Mouse (Mus musculus) myocyte (in vitro differentiated cells): Measurements from ENCODE around the gene Tmprss3. TPM values are rescaled to one million over a fixed set of nuclear protein-coding genes. Genes with fewer than 3 reads are reported as not detected.

Experiments
- H3K27me3 ChIP-seq: one replicate; pipeline ENCODE4 v1.6.1; 2011; ENCODE audit not compliant: control insufficient read depth, insufficient read depth, insufficient read length
- H3K36me3 ChIP-seq: one replicate; pipeline ENCODE4 v1.6.1; 2011; ENCODE audit not compliant: control insufficient read depth, insufficient read depth
- H3K4me2 ChIP-seq: one replicate; pipeline ENCODE4 v1.6.1; 2011; ENCODE audit warnings: low read depth, control low read depth
- H3K4me3 ChIP-seq: one replicate; pipeline ENCODE4 v1.5.1; 2011; ENCODE audit warnings: mild to moderate bottlenecking, control low read depth, moderate library complexity
- H3K79me2 ChIP-seq: one replicate; pipeline ENCODE4 v1.6.1; 2011; ENCODE audit not compliant: control insufficient read depth, insufficient read depth
- H3ac ChIP-seq: one replicate; pipeline ENCODE4 v1.6.1; 2011; ENCODE audit not compliant: control insufficient read depth, insufficient read length
- CEBPB ChIP-seq: IDR thresholded peaks from 2 replicates; pipeline ENCODE4 v1.6.1; 2011; ENCODE audit warnings: mild to moderate bottlenecking, moderate library complexity; ENCODE audit not compliant: poor library complexity, insufficient read depth, severe bottlenecking
- E2F4 ChIP-seq: IDR thresholded peaks from one replicate; pipeline ENCODE4 v1.6.1; 2011; ENCODE audit warnings: mild to moderate bottlenecking, control low read depth, moderate library complexity; ENCODE audit not compliant: insufficient read depth
- MAX ChIP-seq: IDR thresholded peaks from one replicate; pipeline ENCODE4 v1.6.1; 2011; ENCODE audit warnings: low read depth, mild to moderate bottlenecking, control low read depth
- MYOD1 ChIP-seq, 3 experiments: IDR thresholded peaks; one replicate each; pipeline ENCODE4 v1.6.1; 2011; ENCODE audit warnings: control low read depth in 2 of 3, low read depth in 2 of 3, mild to moderate bottlenecking in 2 of 3, moderate library complexity in 1 of 3; ENCODE audit not compliant: insufficient read length in 2 of 3, control insufficient read depth in 1 of 3
- MYOG ChIP-seq, 3 experiments: IDR thresholded peaks; one replicate each; pipeline ENCODE4 v1.6.1; 2011; ENCODE audit warnings: control low read depth in 2 of 3, low read depth in 2 of 3, mild to moderate bottlenecking in 2 of 3; ENCODE audit not compliant: insufficient read length in 2 of 3, control insufficient read depth in 1 of 3, insufficient read depth in 1 of 3
- POLR2A ChIP-seq: IDR thresholded peaks from one replicate; pipeline ENCODE4 v1.6.1; 2011; ENCODE audit warnings: low read depth, mild to moderate bottlenecking, control low read depth, moderate library complexity; ENCODE audit not compliant: insufficient read length
- POLR2AphosphoS2 ChIP-seq: IDR thresholded peaks from one replicate; pipeline ENCODE4 v1.6.1; 2011; ENCODE audit warnings: low read depth, control low read depth; ENCODE audit not compliant: insufficient read length
- REST ChIP-seq: IDR thresholded peaks from one replicate; pipeline ENCODE4 v1.6.1; 2011; ENCODE audit warnings: mild to moderate bottlenecking, control low read depth, moderate library complexity; ENCODE audit not compliant: insufficient read depth, insufficient read length
- SRF ChIP-seq: IDR thresholded peaks from one replicate; pipeline ENCODE4 v1.6.1; 2011; ENCODE audit warnings: low read depth; ENCODE audit not compliant: control insufficient read depth, insufficient read length
- TCF12 ChIP-seq: IDR thresholded peaks from one replicate; pipeline ENCODE4 v1.6.1; 2011; ENCODE audit warnings: mild to moderate bottlenecking, control low read depth; ENCODE audit not compliant: poor library complexity, insufficient read depth, severe bottlenecking
- TCF3 ChIP-seq: IDR thresholded peaks from one replicate; pipeline ENCODE4 v1.6.1; 2011; ENCODE audit warnings: low read depth, control low read depth; ENCODE audit not compliant: insufficient read length
- USF1 ChIP-seq: IDR thresholded peaks from one replicate; pipeline ENCODE4 v1.6.1; 2011; ENCODE audit warnings: low read depth, mild to moderate bottlenecking, control low read depth, moderate library complexity
- polyA plus RNA-seq: library from polyadenylated mRNA; unstranded; fragments of >200 nt; fragmentation: generic; extraction: Trizol; gene quantifications from one replicate; pipeline ENCODE4 v1.2.1, GENCODE M21; 2012; ENCODE audit warnings: missing spikeins

Tmprss3 gene
- polyA plus RNA-seq, 1 experiment, result not detected

GRCm38 (mm10) chr17:31211881-31212280 lies 13.1 kb upstream of the Tmprss3 start:
- H3K27me3 ChIP-seq, result peaks cover 15% of the 10 kb centered on the region
- H3K36me3 ChIP-seq, result no peaks in the 10 kb centered on the region
- no peaks in the 10 kb centered on the region for H3K79me2 ChIP-seq
- no peak for TF ChIP-seq MYOD1 (IDR thresholded peaks at IDR 0.05; ENCODE audit: control insufficient read depth in 1 of 3, insufficient read length in 2 of 3, low read depth in 2 of 3)
- no peak for TF ChIP-seq POLR2AphosphoS2
- no peak for TF ChIP-seq MYOG (IDR thresholded peaks at IDR 0.05; ENCODE audit: control insufficient read depth in 1 of 3, insufficient read depth in 1 of 3, insufficient read length in 2 of 3, low read depth in 2 of 3)
- no peak for TF ChIP-seq E2F4
- TF ChIP-seq MAX, result no peak
- H3ac ChIP-seq, result no peak overlapping the region
- no peak overlapping the region for H3K4me2 ChIP-seq
- H3K4me3 ChIP-seq, result no peak overlapping the region

- TF ChIP-seq REST (no peak), E2F4 (no peak), SRF (no peak), MYOD1 (IDR thresholded peaks at IDR 0.05; ENCODE audit: control insufficient read depth in 1 of 3, insufficient read length in 2 of 3, low read depth in 2 of 3) (no peak), POLR2A (no peak), CEBPB (no peak), MAX (no peak), POLR2AphosphoS2 (no peak)
These were observed 11.5 kb upstream of the Tmprss3 start for GRCm38 (mm10) chr17:31210299-31210698.

GRCm38 (mm10) chr17:31209376-31209930 lies 10.7 kb upstream of the Tmprss3 start:
- H3K79me2 ChIP-seq, result no peaks in the 10 kb centered on the region
- H3K4me3 ChIP-seq, result no peak overlapping the region
- no peak overlapping the region for H3ac ChIP-seq
- H3K27me3 ChIP-seq, result peaks cover 15% of the 10 kb centered on the region
- H3K4me2 ChIP-seq, result no peak overlapping the region
- no peaks in the 10 kb centered on the region for H3K36me3 ChIP-seq
- no peak for TF ChIP-seq REST
- TF ChIP-seq SRF, result no peak
- no peak for TF ChIP-seq MAX
- TF ChIP-seq E2F4, result no peak
- TF ChIP-seq TCF12, result no peak
- no peak for TF ChIP-seq POLR2A
- no peak for TF ChIP-seq MYOG (IDR thresholded peaks at IDR 0.05; ENCODE audit: control insufficient read depth in 1 of 3, insufficient read depth in 1 of 3, insufficient read length in 2 of 3, low read depth in 2 of 3)
- no peak for TF ChIP-seq USF1
- TF ChIP-seq CEBPB, result no peak
- no peak for TF ChIP-seq MYOD1 (IDR thresholded peaks at IDR 0.05; ENCODE audit: control insufficient read depth in 1 of 3, insufficient read length in 2 of 3, low read depth in 2 of 3)
- TF ChIP-seq TCF3, result no peak
- no peak for TF ChIP-seq POLR2AphosphoS2

More at GRCm38 (mm10) chr17:31210299-31210698, 11.5 kb upstream of the Tmprss3 start:
- H3K4me3 ChIP-seq, result no peak overlapping the region
- peaks cover 15% of the 10 kb centered on the region for H3K27me3 ChIP-seq
- no peaks in the 10 kb centered on the region for H3K36me3 ChIP-seq
- no peak overlapping the region for H3ac ChIP-seq
- H3K79me2 ChIP-seq, result no peaks in the 10 kb centered on the region
- no peak overlapping the region for H3K4me2 ChIP-seq

GRCm38 (mm10) chr17:31208654-31209053 lies 9.9 kb upstream of the Tmprss3 start:
- H3ac ChIP-seq, result no peak overlapping the region
- H3K27me3 ChIP-seq, result peaks cover 15% of the 10 kb centered on the region
- no peak overlapping the region for H3K4me2 ChIP-seq
- H3K4me3 ChIP-seq, result no peak overlapping the region
- TF ChIP-seq POLR2AphosphoS2, result no peak
- no peak for TF ChIP-seq MYOD1 (IDR thresholded peaks at IDR 0.05; ENCODE audit: control insufficient read depth in 1 of 3, insufficient read length in 2 of 3, low read depth in 2 of 3)
- TF ChIP-seq REST, result no peak
- no peak for TF ChIP-seq E2F4
- TF ChIP-seq CEBPB, result no peak
- TF ChIP-seq MAX, result no peak
- no peak for TF ChIP-seq TCF3
- TF ChIP-seq SRF, result no peak
- H3K79me2 ChIP-seq, result no peaks in the 10 kb centered on the region
- H3K36me3 ChIP-seq, result no peaks in the 10 kb centered on the region

GRCm38 (mm10) chr17:31207771-31208334 lies 9.1 kb upstream of the Tmprss3 start, which contains the start of gene Ubash3a:
Gene Ubash3a (plus strand): TSS chr17:31207873.
- Histone ChIP-seq H3ac (no peak within 1 kb of the TSS), H3K36me3 (no peaks in the 10 kb centered on the region), H3K4me3 (no peak within 1 kb of the TSS), H3K79me2 (no peaks in the 10 kb centered on the region), H3K27me3 (peaks cover 15% of the 10 kb centered on the region), H3K4me2 (no peak within 1 kb of the TSS)
- TF ChIP-seq MYOD1 (IDR thresholded peaks at IDR 0.05; ENCODE audit: control insufficient read depth in 1 of 3, insufficient read length in 2 of 3, low read depth in 2 of 3) (no peak), SRF (no peak), TCF12 (no peak), POLR2AphosphoS2 (no peak), MAX (no peak), REST (no peak), TCF3 (no peak), CEBPB (no peak), USF1 (no peak)
